Mouse (Mus musculus): ENCODE measurements around the gene Sbds. TPM values are rescaled to one million over a fixed set of nuclear protein-coding genes. Genes with fewer than 3 reads are reported as not detected.

The Sbds gene
- total RNA-seq, 1 experiment from 2014 or later: 104 TPM

DNA sequence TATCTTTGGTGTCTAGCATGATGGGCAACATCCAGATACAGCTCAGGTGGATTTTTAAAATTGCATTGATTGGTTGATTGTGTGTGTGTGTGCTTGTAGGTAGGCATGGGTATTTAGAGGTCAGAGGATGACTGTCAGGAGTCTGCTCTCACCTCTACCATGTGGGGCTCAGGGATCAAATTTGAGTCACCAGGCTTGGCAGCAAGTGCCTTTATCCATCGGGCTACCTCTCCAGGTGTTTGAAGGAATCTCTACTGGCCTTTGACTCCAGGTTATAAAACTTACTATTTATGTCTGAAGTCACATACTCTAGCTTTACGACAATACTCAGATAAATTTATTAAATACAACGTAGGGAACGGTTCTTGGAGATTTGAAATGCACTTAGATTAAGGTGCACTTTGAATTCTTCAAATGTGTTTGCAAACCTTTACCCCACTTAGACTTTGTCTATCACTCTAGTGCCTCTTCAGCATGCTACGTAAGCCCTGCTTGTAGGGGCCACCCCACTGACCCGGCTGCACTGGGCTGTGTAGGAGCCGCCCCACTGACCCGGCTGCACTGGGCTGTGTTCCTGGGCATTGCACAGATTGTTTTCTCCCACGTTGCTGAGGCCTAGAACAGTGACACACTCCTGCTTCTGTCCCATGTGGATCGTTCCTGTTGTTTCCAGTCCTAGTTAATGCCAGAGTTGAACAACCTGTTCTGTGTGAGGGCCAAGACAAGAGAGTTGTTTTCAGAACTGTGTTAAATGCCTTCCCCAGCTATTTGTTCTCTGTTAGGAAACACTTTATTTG, 54.9 kb downstream of the Sbds start:
- DNase-seq: no peak

DNA sequence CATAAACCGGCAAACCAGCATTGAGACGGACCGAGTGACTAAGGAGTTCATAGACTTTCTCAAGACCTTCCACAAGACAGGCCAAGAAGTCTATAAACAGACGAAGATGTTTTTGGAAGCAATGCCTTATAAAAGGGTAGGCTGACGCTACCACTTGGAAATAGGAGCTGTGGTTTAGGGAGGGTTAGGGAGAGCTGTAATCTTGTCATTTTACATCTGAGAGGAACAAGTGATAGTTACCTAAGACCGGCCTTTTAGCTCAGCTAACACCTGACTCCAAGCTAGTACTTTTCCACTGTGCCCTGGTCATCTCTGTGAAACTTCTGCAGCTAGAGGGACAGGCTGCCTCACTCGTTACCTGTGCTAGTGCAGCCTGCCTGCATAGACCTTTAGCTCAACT, 57.3 kb downstream of the Sbds start:
- no peak for DNase-seq

DNA sequence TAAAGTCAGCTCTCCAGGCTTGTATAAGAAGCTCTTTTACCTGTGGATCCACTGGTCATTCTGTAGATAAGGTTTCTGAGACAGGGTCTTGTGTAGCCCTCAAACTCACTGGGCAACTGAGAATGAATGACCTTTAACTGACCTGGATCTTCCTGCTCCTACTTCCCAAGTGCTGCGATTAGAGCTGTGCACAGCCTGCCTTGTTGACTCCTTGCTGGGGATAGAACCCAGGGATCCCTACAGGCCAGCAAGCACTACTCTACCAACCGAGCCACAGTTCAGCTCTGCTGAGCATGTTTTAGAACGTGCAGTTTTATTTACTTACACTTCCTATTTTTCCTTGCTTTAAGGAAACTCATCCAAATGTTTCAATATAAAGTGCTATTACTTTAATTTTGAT, 57.9 kb downstream of the Sbds start:
- no peak for DNase-seq

DNA sequence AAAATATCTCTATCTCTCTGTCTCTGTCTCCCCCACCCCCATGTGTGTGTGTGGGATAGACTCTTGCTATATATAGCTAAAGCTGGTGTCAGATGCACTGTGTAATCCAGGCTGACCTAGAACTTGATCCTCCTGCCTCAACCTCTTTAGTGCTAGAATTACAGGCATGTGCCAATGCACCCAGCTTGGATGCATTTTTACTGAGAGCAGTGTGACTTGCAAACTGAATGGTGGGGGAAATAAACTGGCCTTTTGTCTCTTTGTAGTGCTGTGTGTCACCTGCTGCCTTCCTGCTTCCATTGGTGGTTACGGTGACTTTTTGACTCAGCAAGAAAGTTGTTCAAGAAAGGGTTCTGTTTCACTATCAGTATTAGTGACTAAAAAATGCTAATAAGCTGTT, 59.0 kb downstream of the Sbds start:
- DNase-seq: no peak

Other genes starting within 250 kb of the Sbds start
- gene Asl, start 226.3 kb downstream of the Sbds start, total RNA-seq (2021): 116 and 167 TPM in 2 replicates
- 43.9 and 48.0 TPM in 2 replicates for gene Crcp, start 226.2 kb downstream of the Sbds start, total RNA-seq (2021)
- 48.5 and 55.1 TPM in 2 replicates for gene Tpst1, start 182.2 kb downstream of the Sbds start, total RNA-seq (2021)
- 18.1 and 21.6 TPM in 2 replicates for gene Kctd7, start 110.7 kb downstream of the Sbds start, total RNA-seq (2021)
- 37.2 and 47.9 TPM in 2 replicates for gene Rabgef1, start 83.7 kb downstream of the Sbds start, total RNA-seq (2021)
- gene Tmem248, start 38.4 kb downstream of the Sbds start, total RNA-seq (2021): 42.0 and 53.0 TPM in 2 replicates
- 32.0 and 34.1 TPM in 2 replicates for gene Tyw1, start 89 bp upstream of the Sbds start, total RNA-seq (2021)
- gene Caln1, start 113.9 kb upstream of the Sbds start, total RNA-seq (2021): 49.2 and 56.7 TPM in 2 replicates
- gene A330070K13Rik, start 129.1 kb upstream of the Sbds start, total RNA-seq (2021): not detected in 2 replicates